ENCODE assay signal across 31 mouse cellular contexts in the genomic region with DNA sequence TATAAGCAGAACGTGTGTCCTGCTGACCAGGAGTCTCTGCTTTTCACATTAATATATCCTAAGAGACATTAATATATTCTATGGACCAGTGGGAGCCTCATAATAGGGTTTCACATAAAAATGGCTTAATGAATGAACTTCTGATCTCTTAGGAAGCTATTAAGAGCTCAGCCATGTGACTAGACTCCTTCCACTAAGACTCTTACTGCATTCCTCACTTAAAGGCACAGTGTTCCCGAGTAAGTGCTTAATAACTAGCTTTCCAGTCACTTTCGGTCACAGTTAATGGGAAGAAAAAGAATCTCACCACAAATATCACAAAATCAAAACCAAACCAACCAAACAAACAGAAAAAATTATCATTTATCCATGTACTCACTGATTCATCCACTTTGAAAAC. TPM values are rescaled to one million over a fixed set of nuclear protein-coding genes. Genes with fewer than 3 reads are reported as not detected.
A peak's percentile ranks its signal among the peaks of the same experiment; 100 is the strongest.
DNase-seq lines count a peak whose midpoint lies in the region; ATAC-seq and TF ChIP-seq lines count a peak whose summit lies in the region.
"Had no signal": no experiment of that assay in that cellular context is flagged by ENCODE, and none has a peak within 500 bp of the region (broad histone marks: within the 10 kb centered on the region; RNA-seq: fewer than 3 reads in every experiment).

No protein-coding gene starts in this region.

- 50% methylated on average over 3 of the region's 3 CpGs for WGBS in heart, embryonic 14.5 days
- WGBS in lung, postnatal 0 days, result 44% methylated on average over 3 of the region's 3 CpGs
- 76% methylated on average over 3 of the region's 3 CpGs for WGBS in hindbrain, embryonic 13.5 days

- H3K9me3 ChIP-seq in heart, embryonic 14.5 days (ENCODE audit: control insufficient read depth, low read length), result no peaks in the 10 kb centered on the region
- no peaks in the 10 kb centered on the region for H3K9me3 ChIP-seq in lung, postnatal 0 days (ENCODE audit: low read length)
- H3K9me3 ChIP-seq in hindbrain, embryonic 13.5 days, result no peaks in the 10 kb centered on the region
- H3K9me3 ChIP-seq: embryonic facial prominence, embryonic 13.5 days; forebrain, embryonic 15.5 days; hindbrain, embryonic 15.5 days; limb, embryonic 12.5 days; liver, embryonic 15.5 days; lung, embryonic 15.5 days had no signal

- no peak for TF ChIP-seq CTCF in lung, postnatal 0 days (IDR thresholded peaks at IDR 0.05)

- peak overlapping the region in 1 of 2 experiments; percentile 48 for H3K27ac ChIP-seq in heart, embryonic 14.5 days (replicated peaks in 1 of 2; ENCODE audit: control insufficient read depth in 1 of 2, insufficient read depth in 1 of 2, low read depth in 2 of 2, low read length in 2 of 2)
- H3K27ac ChIP-seq in lung, postnatal 0 days (ENCODE audit: low read length), result no peak overlapping the region
- H3K27ac ChIP-seq in hindbrain, embryonic 13.5 days, result no peak overlapping the region
- H3K27ac ChIP-seq: embryonic facial prominence, embryonic 13.5 days; forebrain, embryonic 15.5 days; gastrocnemius, adult 2 months; hindbrain, embryonic 15.5 days; left cerebral cortex, adult 2 months; limb, embryonic 12.5 days; liver, embryonic 15.5 days; lung, embryonic 15.5 days; stomach, postnatal 0 days had no signal

- no peaks in the 10 kb centered on the region for H3K27me3 ChIP-seq in heart, embryonic 14.5 days (ENCODE audit: control insufficient read depth, insufficient read depth, low read length)
- H3K27me3 ChIP-seq in lung, postnatal 0 days (replicated peaks; ENCODE audit: insufficient read depth, low read length), result no peaks in the 10 kb centered on the region
- H3K27me3 ChIP-seq in hindbrain, embryonic 13.5 days, result no peaks in the 10 kb centered on the region
- H3K27me3 ChIP-seq: embryonic facial prominence, embryonic 13.5 days; forebrain, embryonic 15.5 days; hindbrain, embryonic 15.5 days; limb, embryonic 12.5 days; liver, embryonic 15.5 days; lung, embryonic 15.5 days had no signal

- no peak for TF ChIP-seq EP300 in lung, postnatal 0 days (IDR thresholded peaks at IDR 0.05)

- no peak for ATAC-seq in heart, embryonic 14.5 days (ENCODE audit: insufficient number of reproducible peaks, insufficient read depth, low FRiP score, low read depth)
- ATAC-seq in lung, postnatal 0 days, result peak; percentile 47; the same call in 1 of the 2 replicates
- ATAC-seq in hindbrain, embryonic 13.5 days (ENCODE audit: low FRiP score), result no peak
- ATAC-seq: activated CD4-positive, CD25-positive, alpha-beta regulatory T cell, adult 4 months; forebrain, embryonic 15.5 days; inflammation-experienced regulatory T-cells, adult 6 months; midbrain, embryonic 16.5 days had no signal

- intact Hi-C loops in heart, postnatal 36 days (cut with DNase I), result no loop called here

- peaks cover 14 to 30% of the 10 kb centered on the region in 2 experiments for H3K4me1 ChIP-seq in heart, embryonic 14.5 days (ENCODE audit: control insufficient read depth in 2 of 2, insufficient read depth in 2 of 2, low read length in 2 of 2)
- H3K4me1 ChIP-seq in lung, postnatal 0 days (ENCODE audit: insufficient read depth, low read depth, low read length), result no peaks in the 10 kb centered on the region
- H3K4me1 ChIP-seq in hindbrain, embryonic 13.5 days (replicated peaks), result no peaks in the 10 kb centered on the region
- H3K4me1 ChIP-seq: embryonic facial prominence, embryonic 13.5 days; forebrain, embryonic 15.5 days; hindbrain, embryonic 15.5 days; limb, embryonic 12.5 days; liver, embryonic 15.5 days; lung, embryonic 15.5 days had no signal

- H3K9ac ChIP-seq in heart, embryonic 14.5 days (ENCODE audit: low read length), result no peak overlapping the region; the same call in 1 of the 2 replicates
- no peak overlapping the region for H3K9ac ChIP-seq in lung, postnatal 0 days (replicated peaks; ENCODE audit: low read depth)
- no peak overlapping the region for H3K9ac ChIP-seq in hindbrain, embryonic 13.5 days
- H3K9ac ChIP-seq: embryonic facial prominence, embryonic 13.5 days; forebrain, embryonic 15.5 days; hindbrain, embryonic 15.5 days; limb, embryonic 12.5 days; liver, embryonic 15.5 days; lung, embryonic 15.5 days had no signal

- peak overlapping the region; percentile 26 for H3K4me2 ChIP-seq in heart, embryonic 14.5 days (ENCODE audit: low read length)
- H3K4me2 ChIP-seq in lung, postnatal 0 days (replicated peaks; ENCODE audit: low read depth, low read length), result no peak overlapping the region
- H3K4me2 ChIP-seq in hindbrain, embryonic 13.5 days, result no peak overlapping the region
- H3K4me2 ChIP-seq: embryonic facial prominence, embryonic 13.5 days; forebrain, embryonic 15.5 days; hindbrain, embryonic 15.5 days; limb, embryonic 12.5 days; liver, embryonic 15.5 days; lung, embryonic 15.5 days; midbrain, embryonic 11.5 days had no signal

- no peak for DNase-seq in heart, postnatal 36 days
- peak; percentile 29 for DNase-seq in kidney, adult 9 months
- DNase-seq in kidney, postnatal 10 days, result no peak
- DNase-seq in lung, postnatal 0 days (ENCODE audit: low spot score), result peak; percentile 60
- no peak for DNase-seq in lung, adult 18-20 months
- DNase-seq: adrenal gland, adult 2 months; adrenal gland, postnatal 36 days; B cell, adult 2 months; cerebellum, adult 18-20 months; cerebellum, postnatal 10 days; gastrocnemius, adult 2 months; gastrocnemius, postnatal 36 days; lung, postnatal 36 days; right cerebral cortex, postnatal 4 days; thymus, adult 18-20 months; thymus, postnatal 25 days had no signal

- H3K36me3 ChIP-seq in heart, embryonic 14.5 days (ENCODE audit: control insufficient read depth, insufficient read depth, low read length), result 0 out of 2 replicates have a peak, but pooled peaks cover 3% of the 10 kb centered on the region
- H3K36me3 ChIP-seq in lung, postnatal 0 days (ENCODE audit: insufficient read depth, low read length), result no peaks in the 10 kb centered on the region
- H3K36me3 ChIP-seq in hindbrain, embryonic 13.5 days, result peaks cover 7% of the 10 kb centered on the region
- H3K36me3 ChIP-seq: embryonic facial prominence, embryonic 13.5 days; forebrain, embryonic 15.5 days; hindbrain, embryonic 15.5 days; lung, embryonic 15.5 days had no signal

- no peak overlapping the region for H3K4me3 ChIP-seq in heart, embryonic 14.5 days (ENCODE audit: control insufficient read depth in 1 of 2, insufficient read depth in 1 of 2, low read depth in 1 of 2, low read length in 2 of 2)
- H3K4me3 ChIP-seq in lung, postnatal 0 days (ENCODE audit: low read depth, low read length), result no peak overlapping the region
- H3K4me3 ChIP-seq in hindbrain, embryonic 13.5 days, result no peak overlapping the region
- H3K4me3 ChIP-seq: embryonic facial prominence, embryonic 13.5 days; forebrain, embryonic 10.5 days; forebrain, embryonic 15.5 days; gastrocnemius, adult 2 months; hindbrain, embryonic 15.5 days; left cerebral cortex, adult 2 months; limb, embryonic 12.5 days; liver, embryonic 15.5 days; lung, embryonic 15.5 days had no signal

RNA-seq across cellular contexts. Expression of gene Fam122a, which starts 8.5 kb away (rescaled TPM):
- 49.2 and 49.8 TPM in 2 replicates for polyA plus RNA-seq in heart, embryonic 14.5 days (2014; fragmentation: Nextera tagmentation; extraction: Ambion mirVana)
- 10 to 100 TPM; 22.2 to 22.7 TPM for total RNA-seq in heart, postnatal 36 days (2021)
- 47.8 and 48.6 TPM in 2 replicates for polyA plus RNA-seq in lung, postnatal 0 days (2015; fragmentation: Nextera tagmentation; extraction: Ambion mirVana)
- 56.7 and 59.4 TPM in 2 replicates for polyA plus RNA-seq in hindbrain, embryonic 13.5 days (2015; fragmentation: Nextera tagmentation; extraction: Ambion mirVana)

Comparison
In these comparisons a context has a peak if more than half of its experiments do, and no peak if none do; other contexts are left out.
1. DNase-seq: peak in kidney, adult 9 months (single experiment) and lung, postnatal 0 days (single experiment); none in heart, postnatal 36 days (0 of 2), kidney, postnatal 10 days (single experiment) and lung, adult 18-20 months (0 of 2).